Mouse (Mus musculus) kidney, adult 11 months (tissue): Measurements from ENCODE around the gene Gm45234.

Experiments used
- DNase-seq: peaks from one replicate; pipeline ENCODE4 v3.0.0; 2022

Gene Gm45234

GRCm38 (mm10) chr6:124738511-124739023 is 17.3 kb downstream of the Gm45234 start, which contains the start of gene Ptpn6:
Gene Ptpn6, minus strand, starts transcription at chr6:124738714.
- peak; percentile 97 for DNase-seq

GRCm38 (mm10) chr6:124737040-124737439 is 18.8 kb downstream of the Gm45234 start:
- no peak for DNase-seq

GRCm38 (mm10) chr6:124734417-124734816 is 21.4 kb downstream of the Gm45234 start:
- DNase-seq: no peak

- DNase-seq: no peak
Measured at GRCm38 (mm10) chr6:124732476-124733370, 23.1 kb downstream of the Gm45234 start.

- no peak for DNase-seq
Measured at GRCm38 (mm10) chr6:124731038-124731437, 24.8 kb downstream of the Gm45234 start.

GRCm38 (mm10) chr6:124729850-124730705 is 25.7 kb downstream of the Gm45234 start:
- no peak for DNase-seq

GRCm38 (mm10) chr6:124728621-124729020 is 27.2 kb downstream of the Gm45234 start:
- DNase-seq: no peak

GRCm38 (mm10) chr6:124724472-124724871 is 31.3 kb downstream of the Gm45234 start:
- no peak for DNase-seq

- DNase-seq: no peak
Measured at GRCm38 (mm10) chr6:124723541-124723940, 32.3 kb downstream of the Gm45234 start.

- no peak for DNase-seq
Measured at GRCm38 (mm10) chr6:124722876-124723473, 32.8 kb downstream of the Gm45234 start.

GRCm38 (mm10) chr6:124720904-124721303 is 34.9 kb downstream of the Gm45234 start:
- no peak for DNase-seq

GRCm38 (mm10) chr6:124719354-124719978 is 36.4 kb downstream of the Gm45234 start:
- DNase-seq: no peak

- DNase-seq: peak; percentile 69
Measured at GRCm38 (mm10) chr6:124718703-124719102, 37.1 kb downstream of the Gm45234 start.

GRCm38 (mm10) chr6:124717968-124718367 is 37.9 kb downstream of the Gm45234 start:
- no peak for DNase-seq

- DNase-seq: peak; percentile 26
Measured at GRCm38 (mm10) chr6:124716864-124717490, 38.8 kb downstream of the Gm45234 start.

- DNase-seq: no peak
Measured at GRCm38 (mm10) chr6:124712918-124713317, 42.9 kb downstream of the Gm45234 start.

GRCm38 (mm10) chr6:124711824-124712782 is 43.7 kb downstream of the Gm45234 start, which contains the start of the genes Emg1 and Phb2:
Gene Emg1, minus strand, starts transcription at chr6:124712178.
Gene Phb2, plus strand, starts transcription at chr6:124712336.
- DNase-seq: peak; percentile 97

- no peak for DNase-seq
Measured at GRCm38 (mm10) chr6:124708289-124708889, 47.4 kb downstream of the Gm45234 start.

GRCm38 (mm10) chr6:124706061-124706627 is 49.7 kb downstream of the Gm45234 start:
- DNase-seq: no peak

GRCm38 (mm10) chr6:124704417-124704816 is 51.4 kb downstream of the Gm45234 start:
- DNase-seq: no peak
